Mouse (Mus musculus) 416B (cell line): ENCODE data around the gene Rpl21.

Source experiments
- DNase-seq: peaks from one replicate; pipeline ENCODE4 v3.0.0; 2011; ENCODE audit warnings: low read depth

Rpl21 gene

DNA sequence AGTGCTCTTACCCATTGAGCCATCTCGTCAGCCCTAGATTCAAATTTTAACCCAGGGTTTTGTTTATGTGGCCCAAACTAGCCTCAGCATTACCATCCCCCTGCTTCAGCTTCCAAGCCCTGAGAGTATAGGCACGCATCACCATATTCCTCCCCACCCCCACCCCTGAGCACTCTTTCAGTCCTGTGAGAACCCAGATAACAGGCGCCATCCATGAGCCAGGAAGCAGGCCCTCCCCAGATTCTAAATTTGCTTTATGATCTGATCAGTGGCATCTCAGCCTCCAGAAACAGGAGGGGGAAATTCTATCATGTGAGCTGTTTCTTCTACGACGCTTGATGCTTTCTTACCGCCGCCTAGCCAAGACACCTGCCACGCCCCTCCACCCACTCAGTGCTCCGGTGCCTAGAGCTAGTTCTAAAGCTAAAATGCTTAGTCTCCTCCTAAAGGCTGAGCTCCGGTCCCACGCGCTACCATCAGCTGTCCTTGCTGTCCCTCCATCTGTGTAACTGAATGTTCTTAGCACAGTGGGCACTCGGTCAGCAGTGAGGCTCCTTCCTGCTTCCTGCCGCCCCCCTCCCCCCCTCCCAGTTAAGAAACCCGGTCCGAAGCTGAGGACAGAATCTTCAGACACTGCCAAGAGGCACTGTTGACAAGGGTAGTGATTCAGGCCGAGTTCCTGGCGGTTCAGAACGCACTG lies 34.7 kb downstream of the Rpl21 start:
- peak; percentile 88 for DNase-seq

- no peak for DNase-seq
Observed at GRCm38 (mm10) chr5:146867946-146868314, 35.2 kb downstream of the Rpl21 start.

- peak; percentile 33 for DNase-seq
Observed at GRCm38 (mm10) chr5:146872981-146873631, 40.4 kb downstream of the Rpl21 start.

GRCm38 (mm10) chr5:146876024-146876423 lies 43.3 kb downstream of the Rpl21 start:
- no peak for DNase-seq

DNA sequence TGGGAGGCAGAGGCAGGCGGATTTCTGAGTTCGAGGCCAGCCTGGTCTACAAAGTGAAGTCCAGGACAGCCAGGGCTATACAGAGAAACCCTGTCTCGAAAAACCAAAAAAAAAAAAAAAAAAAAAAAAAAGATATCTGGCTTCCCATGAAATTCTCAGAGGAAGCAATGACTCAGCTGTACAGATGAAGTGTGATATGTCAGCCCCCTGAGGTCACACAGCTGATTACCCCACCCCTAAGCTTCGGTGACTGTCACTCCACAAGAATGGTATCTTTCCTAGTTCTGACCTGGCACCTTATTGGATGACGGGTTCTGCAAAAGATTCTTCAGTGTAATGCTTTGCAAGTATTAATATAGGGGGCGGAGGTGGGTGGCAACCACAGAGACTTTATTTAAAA lies 45.2 kb downstream of the Rpl21 start:
- peak; percentile 86 for DNase-seq

- peak; percentile 85 for DNase-seq
Observed at GRCm38 (mm10) chr5:146882261-146882660, 49.6 kb downstream of the Rpl21 start.

GRCm38 (mm10) chr5:146883053-146883452 lies 50.4 kb downstream of the Rpl21 start:
- DNase-seq = peak; percentile 55

- no peak for DNase-seq
Observed at GRCm38 (mm10) chr5:146883486-146884272, 51.0 kb downstream of the Rpl21 start.
